Mouse (Mus musculus) bone marrow macrophage, adult 2 months (primary cell): ENCODE measurements around the gene Serpine2. TPM values are rescaled to one million over a fixed set of nuclear protein-coding genes. Genes with fewer than 3 reads are reported as not detected.

Source experiments
- H3K27ac ChIP-seq: 2 replicates; pipeline ENCODE4 v1.5.1; 2012; ENCODE audit warnings: low read depth, low read length; ENCODE audit not compliant: insufficient read depth
- H3K4me1 ChIP-seq: 2 replicates; pipeline ENCODE4 v1.6.1; 2012; ENCODE audit warnings: low read length; ENCODE audit not compliant: control insufficient read depth, insufficient read depth
- H3K4me3 ChIP-seq: 2 replicates; pipeline ENCODE4 v1.5.1; 2012; ENCODE audit warnings: mild to moderate bottlenecking, low read length, moderate library complexity; ENCODE audit not compliant: insufficient read depth
- CTCF ChIP-seq: IDR thresholded peaks from 2 replicates; pipeline ENCODE4 v1.5.1; 2012; ENCODE audit warnings: low read depth, mild to moderate bottlenecking, low read length, moderate library complexity
- POLR2A ChIP-seq: IDR thresholded peaks from 2 replicates; pipeline ENCODE4 v1.6.1; 2012; ENCODE audit warnings: mild to moderate bottlenecking, low read depth, low read length, borderline replicate concordance
- polyA plus RNA-seq: library from polyadenylated mRNA; stranded (reverse); fragments of >200 nt; gene quantifications from 2 replicates; pipeline ENCODE4 v1.2.4, GENCODE M21; 2012; ENCODE audit not compliant: missing spikeins, insufficient read depth, insufficient read length

The Serpine2 gene
- polyA plus RNA-seq, 1 experiment = 1.4 TPM

- Histone ChIP-seq H3K27ac (no peak overlapping the region), H3K4me3 (no peak overlapping the region), H3K4me1 (peaks cover 9% of the 10 kb centered on the region)
- TF ChIP-seq POLR2A (no peak), CTCF (no peak)
Observed at GRCm38 (mm10) chr1:79822806-79823525, 38.0 kb downstream of the Serpine2 start.

GRCm38 (mm10) chr1:79819296-79819879 lies 41.6 kb downstream of the Serpine2 start:
- Histone ChIP-seq H3K4me1 (peaks cover 8% of the 10 kb centered on the region), H3K4me3 (no peak overlapping the region), H3K27ac (no peak overlapping the region)
- TF ChIP-seq CTCF = no peak
- TF ChIP-seq POLR2A = no peak

GRCm38 (mm10) chr1:79815446-79815845 lies 45.5 kb downstream of the Serpine2 start:
- Histone ChIP-seq H3K27ac (no peak overlapping the region), H3K4me3 (no peak overlapping the region), H3K4me1 (no peaks in the 10 kb centered on the region)
- TF ChIP-seq POLR2A (no peak), CTCF (no peak)

- Histone ChIP-seq H3K4me1 (no peaks in the 10 kb centered on the region), H3K27ac (no peak overlapping the region), H3K4me3 (no peak overlapping the region)
- no peak for TF ChIP-seq POLR2A
- TF ChIP-seq CTCF = no peak
Observed at GRCm38 (mm10) chr1:79809447-79809846, 51.5 kb downstream of the Serpine2 start.

DNA sequence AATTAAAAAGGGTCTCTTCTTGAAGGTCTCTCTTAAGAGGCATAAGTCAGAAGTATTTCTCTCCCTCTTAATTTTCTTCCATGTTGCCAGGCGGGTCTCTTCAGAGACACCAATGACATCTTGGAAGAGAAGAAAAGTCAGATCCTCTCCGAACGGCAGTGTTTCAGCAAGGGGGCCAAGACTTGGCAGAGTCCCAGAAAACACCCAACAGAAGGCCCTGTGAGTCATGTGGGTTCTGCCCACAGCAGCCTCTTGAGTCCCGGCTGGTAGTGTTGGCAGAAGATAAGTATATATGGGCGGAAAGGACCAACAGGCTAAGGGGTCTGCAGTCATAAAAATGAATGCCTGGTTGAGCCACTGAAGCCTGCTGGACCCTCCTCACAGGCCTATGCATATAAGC lies 54.1 kb downstream of the Serpine2 start:
- Histone ChIP-seq H3K4me1 (peaks cover 5% of the 10 kb centered on the region), H3K4me3 (no peak overlapping the region), H3K27ac (no peak overlapping the region)
- TF ChIP-seq POLR2A = no peak
- TF ChIP-seq CTCF = no peak

DNA sequence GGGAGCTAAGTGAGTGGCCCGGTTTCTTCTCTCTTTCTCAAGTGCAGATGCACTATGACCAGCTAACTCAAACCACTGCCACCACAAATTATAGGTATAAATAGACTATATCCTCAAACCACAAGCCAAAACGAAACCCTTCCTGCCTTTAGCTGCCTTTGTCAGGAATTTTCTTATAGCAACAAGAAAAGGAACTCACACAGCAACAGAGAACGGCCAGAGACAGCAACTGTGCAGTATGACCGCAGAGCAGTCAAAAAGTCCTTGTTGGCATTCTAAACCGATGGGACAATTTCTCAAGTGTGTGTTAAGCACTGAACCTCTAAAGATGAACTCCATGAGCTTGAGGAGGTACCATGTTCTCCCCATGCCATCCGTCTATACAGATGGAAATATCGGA lies 57.4 kb downstream of the Serpine2 start:
- no peak for TF ChIP-seq CTCF
- no peak for TF ChIP-seq POLR2A
- peaks cover 5% of the 10 kb centered on the region for H3K4me1 ChIP-seq
- no peak overlapping the region for H3K27ac ChIP-seq
- H3K4me3 ChIP-seq = no peak overlapping the region

- H3K27ac ChIP-seq = no peak overlapping the region
- H3K4me3 ChIP-seq = no peak overlapping the region
- peaks cover 5% of the 10 kb centered on the region for H3K4me1 ChIP-seq
- TF ChIP-seq CTCF (no peak), POLR2A (no peak)
Observed at GRCm38 (mm10) chr1:79802858-79803427, 58.0 kb downstream of the Serpine2 start.

GRCm38 (mm10) chr1:79797084-79797483 lies 63.9 kb downstream of the Serpine2 start:
- H3K4me1 ChIP-seq = no peaks in the 10 kb centered on the region
- no peak overlapping the region for H3K4me3 ChIP-seq
- TF ChIP-seq POLR2A (no peak), CTCF (no peak)
- H3K27ac ChIP-seq = no peak overlapping the region

DNA sequence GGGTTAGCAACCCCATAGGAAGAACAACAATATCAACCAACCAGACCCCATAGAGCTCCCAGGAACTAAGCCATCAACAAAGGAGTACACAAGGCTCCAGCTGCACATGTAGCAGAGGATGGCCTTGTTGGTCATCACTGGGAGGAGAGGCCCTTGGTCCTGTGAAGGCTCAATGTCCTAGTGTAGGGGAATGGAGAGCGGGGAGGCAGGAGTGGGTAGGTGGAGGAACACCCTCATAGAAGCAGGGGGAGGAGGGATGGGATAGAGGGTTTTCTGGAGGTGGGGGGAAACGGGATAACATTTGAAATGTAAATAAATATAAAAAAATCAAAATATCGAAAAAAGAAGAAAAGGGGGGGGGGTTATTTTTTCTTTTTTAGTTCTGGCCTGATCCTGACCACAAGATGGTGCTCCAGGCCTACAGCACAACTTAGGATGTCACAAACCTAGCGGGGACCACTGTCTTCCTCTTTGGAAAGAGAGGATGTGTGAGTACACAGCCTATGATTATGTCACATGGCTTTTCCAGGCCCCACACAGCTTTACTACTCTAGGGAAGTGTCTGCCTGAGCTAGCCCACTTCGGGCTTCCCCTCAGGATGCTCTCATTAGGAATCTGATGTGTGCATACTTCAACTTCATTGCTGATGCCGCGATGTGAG lies 74.6 kb downstream of the Serpine2 start:
- TF ChIP-seq POLR2A (no peak), CTCF (peak; percentile 35; the same call in 1 of the 2 replicates)
- Histone ChIP-seq H3K4me3 (no peak overlapping the region), H3K27ac (no peak overlapping the region), H3K4me1 (no peaks in the 10 kb centered on the region)
